Mouse (Mus musculus) liver, embryonic 13.5 days (tissue): Measurements from ENCODE around the gene Pde6g. TPM values are rescaled to one million over a fixed set of nuclear protein-coding genes. Genes with fewer than 3 reads are reported as not detected.

Experiments
- ATAC-seq: fragments of 200-750 bp; cut with Nextera tagmentation; 2 replicates; pipeline ENCODE4 v1.8.0; 2017; ENCODE audit warnings: low read depth, mild to moderate bottlenecking, moderate number of reproducible peaks, moderate library complexity
- DNase-seq: peaks from one replicate; pipeline ENCODE4 v3.0.0; 2022
- H3K27ac ChIP-seq: fragments of 300-500 bp; sonication (generic); 2 replicates; pipeline ENCODE4 v1.5.1; 2015; ENCODE audit warnings: moderate library complexity, mild to moderate bottlenecking, inconsistent platforms
- H3K27me3 ChIP-seq: fragments of 300-500 bp; sonication (generic); 2 replicates; pipeline ENCODE4 v1.6.1; 2015; ENCODE audit warnings: mild to moderate bottlenecking, inconsistent platforms
- H3K36me3 ChIP-seq: fragments of 300-500 bp; sonication (generic); 2 replicates; pipeline ENCODE4 v1.6.1; 2015; ENCODE audit warnings: mild to moderate bottlenecking, inconsistent platforms
- H3K4me1 ChIP-seq: fragments of 300-500 bp; sonication (generic); replicated peaks from 2 replicates; pipeline ENCODE4 v1.6.1; 2015; ENCODE audit warnings: inconsistent platforms
- H3K4me2 ChIP-seq: fragments of 300-500 bp; sonication (generic); 2 replicates; pipeline ENCODE4 v1.6.1; 2015; ENCODE audit warnings: inconsistent platforms, mild to moderate bottlenecking, moderate library complexity
- H3K4me3 ChIP-seq: fragments of 300-500 bp; sonication (generic); replicated peaks from 2 replicates; pipeline ENCODE4 v1.5.1; 2015; ENCODE audit warnings: mild to moderate bottlenecking, inconsistent platforms
- H3K9ac ChIP-seq: fragments of 300-500 bp; sonication (generic); 2 replicates; pipeline ENCODE4 v1.6.1; 2015; ENCODE audit warnings: mild to moderate bottlenecking, inconsistent platforms
- H3K9me3 ChIP-seq: fragments of 300-500 bp; sonication (generic); replicated peaks from 2 replicates; pipeline ENCODE4 v1.6.1; 2016; ENCODE audit warnings: inconsistent platforms
- WGBS: fragments of 180-500 bp; shearing (Covaris S2); methylation state at CpG from one replicate; pipeline ENCODE4 v1.1.7; 2015; ENCODE audit not compliant: insufficient replicate concordance; 5-methylcytosine and 5-hydroxymethylcytosine counted together
- polyA plus RNA-seq: library from polyadenylated mRNA; unstranded; fragments of >200 nt; fragmentation: Nextera tagmentation; extraction: Ambion mirVana; gene quantifications from 2 replicates; pipeline ENCODE4 v1.2.1, GENCODE M21; 2015

Gene Pde6g
- 0.12 TPM in 1 of 2 replicates, not detected in the other for polyA plus RNA-seq

- H3K4me1 ChIP-seq, result peaks cover 36% of the 10 kb centered on the region
- H3K27ac ChIP-seq, result 0 out of 2 replicates have a peak within 1 kb of the TSS, but pooled peaks have one; percentile 74
- no peaks in the 10 kb centered on the region for H3K9me3 ChIP-seq
- 78% methylated on average over 4 of the region's 4 CpGs for WGBS
- ATAC-seq (no peak), DNase-seq (no peak)
- H3K4me2 ChIP-seq, result no peak within 1 kb of the TSS
- no peak within 1 kb of the TSS for H3K9ac ChIP-seq
- H3K36me3 ChIP-seq, result no peaks in the 10 kb centered on the region; the same call in 1 of the 2 replicates
- H3K27me3 ChIP-seq, result no peaks in the 10 kb centered on the region
- no peak within 1 kb of the TSS for H3K4me3 ChIP-seq
Observed at GRCm38 (mm10) chr11:120453306-120453705, at the start of gene Pde6g. Gene Pde6g (minus strand): TSS chr11:120453500.

DNA sequence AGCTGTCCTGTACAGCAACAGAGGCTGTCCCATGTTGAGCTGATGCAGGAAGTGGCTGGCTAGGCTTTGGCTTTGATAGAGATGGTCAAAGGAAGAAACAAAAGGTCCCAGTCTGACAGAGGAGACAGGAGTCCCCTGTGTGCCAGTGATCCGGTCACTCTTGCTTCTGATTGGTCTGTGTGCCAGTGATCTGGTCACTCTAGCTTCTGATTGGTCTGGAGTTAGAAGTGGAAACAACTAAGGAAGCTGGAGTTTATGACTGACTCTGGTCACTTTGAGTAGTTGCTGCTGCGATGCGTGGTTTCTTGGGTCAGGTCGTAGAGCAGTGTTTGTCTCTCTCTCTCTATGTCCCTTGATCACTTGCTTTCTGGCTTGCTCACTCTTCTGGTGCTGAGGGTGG, 48.4 kb upstream of the Pde6g start:
- Histone ChIP-seq H3K36me3 (peaks cover 26% of the 10 kb centered on the region), H3K4me3 (no peak overlapping the region), H3K9me3 (no peaks in the 10 kb centered on the region), H3K4me1 (peaks cover 13% of the 10 kb centered on the region), H3K27ac (no peak overlapping the region), H3K27me3 (no peaks in the 10 kb centered on the region), H3K4me2 (no peak overlapping the region), H3K9ac (no peak overlapping the region)
- 66% methylated on average over 4 of the region's 4 CpGs for WGBS
- no peak for ATAC-seq
- DNase-seq, result no peak

GRCm38 (mm10) chr11:120501018-120501417, 47.7 kb upstream of the Pde6g start:
- Histone ChIP-seq H3K4me1 (peaks cover 7% of the 10 kb centered on the region), H3K9ac (no peak overlapping the region), H3K4me2 (no peak overlapping the region), H3K9me3 (no peaks in the 10 kb centered on the region), H3K36me3 (peaks cover 33% of the 10 kb centered on the region), H3K27me3 (no peaks in the 10 kb centered on the region), H3K4me3 (no peak overlapping the region), H3K27ac (no peak overlapping the region)
- no peak for ATAC-seq
- no peak for DNase-seq
- WGBS, result 51% methylated on average over 6 of the region's 6 CpGs

GRCm38 (mm10) chr11:120500357-120500756, 47.1 kb upstream of the Pde6g start:
- H3K4me2 ChIP-seq, result no peak overlapping the region
- H3K4me1 ChIP-seq, result peaks cover 7% of the 10 kb centered on the region
- no peak overlapping the region for H3K4me3 ChIP-seq
- DNase-seq (no peak), ATAC-seq (peak; percentile 24; the same call in 1 of the 2 replicates)
- H3K9me3 ChIP-seq, result no peaks in the 10 kb centered on the region
- peaks cover 39% of the 10 kb centered on the region for H3K36me3 ChIP-seq
- H3K27ac ChIP-seq, result no peak overlapping the region
- WGBS, result 7% methylated on average over 3 of the region's 3 CpGs
- H3K9ac ChIP-seq, result no peak overlapping the region
- no peaks in the 10 kb centered on the region for H3K27me3 ChIP-seq

GRCm38 (mm10) chr11:120499894-120500293, 46.6 kb upstream of the Pde6g start:
- Histone ChIP-seq H3K4me1 (peaks cover 7% of the 10 kb centered on the region), H3K4me2 (no peak overlapping the region), H3K27ac (no peak overlapping the region), H3K36me3 (peaks cover 44% of the 10 kb centered on the region), H3K9ac (no peak overlapping the region), H3K27me3 (no peaks in the 10 kb centered on the region), H3K9me3 (no peaks in the 10 kb centered on the region), H3K4me3 (no peak overlapping the region)
- ATAC-seq (0 out of 2 replicates have a peak, but pooled peaks have one; percentile 2), DNase-seq (no peak)
- WGBS, result 61% methylated on average over 6 of the region's 6 CpGs

- WGBS, result 75% methylated on average over 5 of the region's 5 CpGs
- Histone ChIP-seq H3K4me1 (peaks cover 11% of the 10 kb centered on the region), H3K4me3 (no peak overlapping the region), H3K36me3 (peaks cover 54% of the 10 kb centered on the region), H3K27ac (no peak overlapping the region), H3K4me2 (no peak overlapping the region), H3K9ac (no peak overlapping the region), H3K9me3 (no peaks in the 10 kb centered on the region), H3K27me3 (no peaks in the 10 kb centered on the region)
- no peak for ATAC-seq
- DNase-seq, result no peak
Observed at GRCm38 (mm10) chr11:120498891-120499290, 45.6 kb upstream of the Pde6g start.

- no peak overlapping the region for H3K9ac ChIP-seq
- DNase-seq (no peak), ATAC-seq (no peak)
- no peaks in the 10 kb centered on the region for H3K27me3 ChIP-seq
- no peak overlapping the region for H3K27ac ChIP-seq
- WGBS, result 80% methylated on average over 12 of the region's 12 CpGs
- H3K4me2 ChIP-seq, result no peak overlapping the region
- no peaks in the 10 kb centered on the region for H3K9me3 ChIP-seq
- peaks cover 18% of the 10 kb centered on the region for H3K4me1 ChIP-seq
- peaks cover 60% of the 10 kb centered on the region for H3K36me3 ChIP-seq
- no peak overlapping the region for H3K4me3 ChIP-seq
Observed at GRCm38 (mm10) chr11:120498226-120498625, 44.9 kb upstream of the Pde6g start.

GRCm38 (mm10) chr11:120497436-120497835, 44.1 kb upstream of the Pde6g start:
- H3K4me3 ChIP-seq, result no peak overlapping the region
- H3K9me3 ChIP-seq, result no peaks in the 10 kb centered on the region
- H3K27me3 ChIP-seq, result no peaks in the 10 kb centered on the region
- peaks cover 60% of the 10 kb centered on the region for H3K36me3 ChIP-seq
- no peak overlapping the region for H3K4me2 ChIP-seq
- H3K27ac ChIP-seq, result no peak overlapping the region
- 83% methylated on average over 3 of the region's 3 CpGs for WGBS
- H3K4me1 ChIP-seq, result peaks cover 26% of the 10 kb centered on the region
- ATAC-seq (no peak), DNase-seq (no peak)
- H3K9ac ChIP-seq, result no peak overlapping the region

DNA sequence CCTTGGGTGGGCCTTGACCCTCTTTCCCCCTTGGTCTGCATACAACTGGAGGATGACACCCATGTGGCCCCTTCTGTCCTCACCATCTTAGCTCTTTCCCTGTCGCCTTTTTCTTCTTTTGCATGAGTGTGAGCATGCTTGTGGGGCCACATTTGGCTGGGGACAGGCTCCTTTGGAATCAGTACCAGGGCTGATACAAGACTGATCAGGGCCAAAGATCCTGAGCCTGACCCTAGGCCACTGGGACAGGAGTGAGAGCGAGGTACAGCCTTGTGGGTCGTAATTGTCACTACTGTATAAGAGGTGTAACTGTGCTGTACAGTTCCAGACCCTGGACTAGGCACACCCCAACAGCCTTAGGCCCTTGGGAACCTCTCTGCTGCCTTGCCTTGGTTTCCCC, 40.6 kb upstream of the Pde6g start:
- no peak for ATAC-seq
- DNase-seq, result no peak
- Histone ChIP-seq H3K4me3 (no peak overlapping the region), H3K27me3 (no peaks in the 10 kb centered on the region), H3K4me2 (peak overlapping the region; percentile 94), H3K4me1 (peaks cover 49% of the 10 kb centered on the region), H3K9ac (no peak overlapping the region; the same call in 1 of the 2 replicates), H3K36me3 (peaks cover 67% of the 10 kb centered on the region), H3K9me3 (no peaks in the 10 kb centered on the region), H3K27ac (peak overlapping the region; percentile 3; the same call in 1 of the 2 replicates)
- WGBS, result 75% methylated on average over 3 of the region's 3 CpGs

DNA sequence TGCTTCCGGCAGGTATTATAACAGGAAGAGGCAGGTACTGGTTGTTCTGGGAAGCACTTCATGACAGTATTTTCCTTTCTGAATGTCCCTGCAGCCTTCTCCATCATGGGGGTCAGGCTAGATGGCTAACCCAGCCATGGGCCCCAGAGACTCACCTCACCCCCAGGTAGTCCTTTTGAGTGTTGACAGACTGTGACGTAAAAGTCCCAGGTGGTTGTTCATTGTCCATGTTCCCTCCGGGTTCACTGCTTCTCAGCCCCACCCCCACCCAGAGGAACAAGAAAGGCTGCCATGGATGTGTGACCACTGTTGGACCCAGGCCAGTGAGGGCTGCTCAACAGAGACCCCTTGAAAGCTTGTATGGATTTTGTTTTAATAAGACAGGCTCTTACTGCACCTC, 40.1 kb upstream of the Pde6g start:
- Histone ChIP-seq H3K4me1 (peaks cover 55% of the 10 kb centered on the region), H3K36me3 (peaks cover 67% of the 10 kb centered on the region), H3K4me3 (peak overlapping the region; percentile 94), H3K4me2 (peak overlapping the region; percentile 94), H3K27ac (peak overlapping the region; percentile 94), H3K9ac (peak overlapping the region; percentile 51), H3K9me3 (no peaks in the 10 kb centered on the region), H3K27me3 (no peaks in the 10 kb centered on the region)
- ATAC-seq (no peak), DNase-seq (no peak)
- WGBS, result 75% methylated on average over 3 of the region's 3 CpGs

GRCm38 (mm10) chr11:120492878-120493203, 39.5 kb upstream of the Pde6g start:
- DNase-seq (no peak), ATAC-seq (no peak)
- no peaks in the 10 kb centered on the region for H3K27me3 ChIP-seq
- peak overlapping the region; percentile 94 for H3K27ac ChIP-seq
- H3K4me1 ChIP-seq, result peaks cover 60% of the 10 kb centered on the region
- H3K9ac ChIP-seq, result peak overlapping the region; percentile 95
- peak overlapping the region; percentile 94 for H3K4me2 ChIP-seq
- H3K9me3 ChIP-seq, result no peaks in the 10 kb centered on the region
- H3K4me3 ChIP-seq, result peak overlapping the region; percentile 94
- WGBS, result 40% methylated on average over 3 of the region's 3 CpGs
- H3K36me3 ChIP-seq, result peaks cover 67% of the 10 kb centered on the region
